In genomic region chr9:43676011-43676410, GRCm38 (mm10) we compare ENCODE assay signal across 25 mouse cellular contexts.
DNase-seq lines count a peak whose midpoint lies in the region; ATAC-seq lines count a peak whose summit lies in the region.
"Had no signal": no experiment of that assay in that cellular context is flagged by ENCODE, and none has a peak within 500 bp of the region (broad histone marks: within the 10 kb centered on the region; RNA-seq: fewer than 3 reads in every experiment).

No protein-coding gene starts in this region.

- DNase-seq in 3134 (ENCODE audit: extremely low read depth, insufficient read length, low spot score) (peak; percentile 54), 3T3-L1 (ENCODE audit: low read depth, low spot score) (peak; percentile 54), NIH3T3 (ENCODE audit: low read depth) (peak; percentile 20)
- DNase-seq in fibroblast of lung, adult 2 months (ENCODE audit: low read depth), result peak; percentile 9
- no peak for DNase-seq in layer of hippocampus, postnatal 36 days
- DNase-seq: adrenal gland, adult 8-10 months; adrenal gland, postnatal 36 days; cerebellum, adult 11 months; cerebellum, adult 8-10 months; cerebellum, postnatal 14 days; embryo, embryonic 11 days; gastrocnemius, postnatal 10 days; heart, adult 18-20 months; heart, postnatal 10 days; heart, postnatal 4 days had no signal

- H3K4me3 ChIP-seq in hindbrain, embryonic 16.5 days (ENCODE audit: low read length), result no peak overlapping the region
- H3K4me3 ChIP-seq: embryonic facial prominence, embryonic 15.5 days; erythroblast, embryonic 14.5 days; forebrain, embryonic 12.5 days; heart, embryonic 10.5 days; hindbrain, embryonic 13.5 days had no signal

- no peaks in the 10 kb centered on the region for H3K36me3 ChIP-seq in hindbrain, embryonic 16.5 days (ENCODE audit: control insufficient read depth, insufficient read depth, low read length)
- H3K36me3 ChIP-seq: embryonic facial prominence, embryonic 15.5 days; forebrain, embryonic 12.5 days; G1E; heart, embryonic 10.5 days; hindbrain, embryonic 13.5 days had no signal

- whole genome bisulfite sequencing in hindbrain, embryonic 16.5 days, result 57% methylated on average over 2 of the region's 2 CpGs

- no peak overlapping the region for H3K4me2 ChIP-seq in hindbrain, embryonic 16.5 days (ENCODE audit: low read length)
- H3K4me2 ChIP-seq: embryonic facial prominence, embryonic 15.5 days; forebrain, embryonic 12.5 days; hindbrain, embryonic 13.5 days had no signal

- H3K27ac ChIP-seq in hindbrain, embryonic 16.5 days (ENCODE audit: low read depth, low read length), result no peak overlapping the region
- H3K27ac ChIP-seq: embryonic facial prominence, embryonic 15.5 days; forebrain, embryonic 12.5 days; heart, embryonic 10.5 days; hindbrain, embryonic 13.5 days had no signal

- no peak for ATAC-seq in CD4-positive, CD25-positive, alpha-beta regulatory T cell, adult 4 months
- no peak for ATAC-seq in hindbrain, embryonic 16.5 days
- ATAC-seq: forebrain, embryonic 16.5 days; intestine, embryonic 16.5 days had no signal

- no peaks in the 10 kb centered on the region for H3K9me3 ChIP-seq in hindbrain, embryonic 16.5 days (ENCODE audit: control insufficient read depth, low read length)
- H3K9me3 ChIP-seq: embryonic facial prominence, embryonic 15.5 days; forebrain, embryonic 12.5 days; heart, embryonic 10.5 days; hindbrain, embryonic 13.5 days had no signal

- no peak overlapping the region for H3K9ac ChIP-seq in hindbrain, embryonic 16.5 days (ENCODE audit: low read depth, low read length)
- H3K9ac ChIP-seq: embryonic facial prominence, embryonic 15.5 days; forebrain, embryonic 12.5 days; hindbrain, embryonic 13.5 days had no signal

- 0 out of 2 replicates have a peak, but pooled peaks cover 4% of the 10 kb centered on the region for H3K27me3 ChIP-seq in hindbrain, embryonic 16.5 days (replicated peaks; ENCODE audit: control insufficient read depth, insufficient read depth, low read length)
- H3K27me3 ChIP-seq: embryonic facial prominence, embryonic 15.5 days; forebrain, embryonic 12.5 days had no signal

- H3K4me1 ChIP-seq in hindbrain, embryonic 16.5 days (ENCODE audit: control insufficient read depth, insufficient read depth, low read depth, low read length), result no peaks in the 10 kb centered on the region; the same call in 1 of the 2 replicates

Comparison
In these comparisons a context has a peak if more than half of its experiments do, and no peak if none do; other contexts are left out.
1. DNase-seq: peak in 3134 (single experiment), 3T3-L1 (single experiment), NIH3T3 (single experiment) and fibroblast of lung, adult 2 months (single experiment); none in layer of hippocampus, postnatal 36 days (0 of 2).